Mouse (Mus musculus): Measurements from ENCODE around the gene Ina.

- TF ChIP-seq EP300 (IDR thresholded peaks at IDR 0.05; ENCODE audit: low read depth) (no peak; the same call in 1 of the 2 replicates), CTCF (IDR thresholded peaks at IDR 0.05; ENCODE audit: low read depth) (no peak)
Observed at GRCm38 (mm10) chr19:46975565-46975964, 38.9 kb upstream of the Ina start.
